Mouse (Mus musculus) MEL (cell line): ENCODE data around the gene Gm4131. TPM values are rescaled to one million over a fixed set of nuclear protein-coding genes. Genes with fewer than 3 reads are reported as not detected.

ENCODE experiments used
- DNase-seq: peaks from one replicate; pipeline ENCODE4 v3.0.0; 2011; ENCODE audit warnings: low read depth, low spot score
- H3K27ac ChIP-seq: 2 replicates; pipeline ENCODE4 v1.5.1; 2012; ENCODE audit warnings: low read depth, mild to moderate bottlenecking, control low read depth, low read length, moderate library complexity; ENCODE audit not compliant: control insufficient read depth
- H3K27me3 ChIP-seq, 2 experiments: fragments of 150-350 bp in 1 of 2; sonication (generic) in 1 of 2; 2 replicates each; pipeline ENCODE4 v1.6.1; 2012; ENCODE audit warnings: low read length in 2 of 2, mild to moderate bottlenecking in 2 of 2, improper control_type of control experiment in 1 of 2, moderate library complexity in 1 of 2; ENCODE audit not compliant: insufficient read depth in 2 of 2, control insufficient read depth in 1 of 2
- H3K36me3 ChIP-seq, 2 experiments: 2 replicates each; pipeline ENCODE4 v1.6.1; 2012 to 2014; ENCODE audit warnings: low read length in 2 of 2, improper control_type of control experiment in 1 of 2, inconsistent platforms in 1 of 2, mild to moderate bottlenecking in 1 of 2; ENCODE audit not compliant: insufficient read depth in 2 of 2, control insufficient read depth in 1 of 2
- H3K4me1 ChIP-seq, 2 experiments: fragments of 150-350 bp in 1 of 2; sonication (generic) in 1 of 2; 2 replicates each; pipeline ENCODE4 v1.6.1; 2012; ENCODE audit warnings: low read length in 2 of 2, improper control_type of control experiment in 1 of 2, mild to moderate bottlenecking in 1 of 2; ENCODE audit not compliant: insufficient read depth in 2 of 2, control insufficient read depth in 1 of 2
- H3K4me3 ChIP-seq, 2 experiments: fragments of 150-350 bp in 1 of 2; sonication (generic) in 1 of 2; 2 replicates each; pipeline ENCODE4 v1.5.1; 2012; ENCODE audit warnings: low read depth in 2 of 2, low read length in 2 of 2, mild to moderate bottlenecking in 2 of 2, moderate library complexity in 2 of 2, control low read depth in 1 of 2, improper control_type of control experiment in 1 of 2; ENCODE audit not compliant: control insufficient read depth in 1 of 2, insufficient read depth in 1 of 2
- H3K79me2 ChIP-seq: 2 replicates; pipeline ENCODE4 v1.6.1; 2012; ENCODE audit warnings: mild to moderate bottlenecking, low read length, moderate library complexity; ENCODE audit not compliant: control insufficient read depth, poor library complexity, insufficient read depth
- H3K9ac ChIP-seq: 2 replicates; pipeline ENCODE4 v1.6.1; 2012; ENCODE audit warnings: low read depth, mild to moderate bottlenecking, control low read depth, low read length, moderate library complexity; ENCODE audit not compliant: control insufficient read depth, poor library complexity, severe bottlenecking
- H3K9me3 ChIP-seq: fragments of 150-350 bp; sonication (generic); replicated peaks from 2 replicates; pipeline ENCODE4 v1.6.1; 2012; ENCODE audit warnings: mild to moderate bottlenecking, low read length, improper control_type of control experiment, moderate library complexity; ENCODE audit not compliant: insufficient read depth
- BHLHE40 ChIP-seq: IDR thresholded peaks from 2 replicates; pipeline ENCODE4 v1.6.1; 2012; ENCODE audit warnings: low read depth, mild to moderate bottlenecking, inconsistent platforms, low read length, improper control_type of control experiment, borderline replicate concordance
- CHD1 ChIP-seq: IDR thresholded peaks from 2 replicates; pipeline ENCODE4 v1.6.1; 2012; ENCODE audit warnings: low read depth, mild to moderate bottlenecking, inconsistent platforms, low read length, improper control_type of control experiment
- CTCF ChIP-seq, 3 experiments: IDR thresholded peaks in 2 of 3; conservative IDR thresholded peaks in 1 of 3; 2 replicates each; pipeline ENCODE4 v1.5.1; 2011 to 2012; ENCODE audit warnings: low read length in 3 of 3, low read depth in 2 of 3, mild to moderate bottlenecking in 2 of 3, improper control_type of control experiment in 1 of 3, inconsistent platforms in 1 of 3, mixed read lengths in 1 of 3, moderate library complexity in 1 of 3; ENCODE audit not compliant: control insufficient read depth in 1 of 3, insufficient read depth in 1 of 3, poor library complexity in 1 of 3, severe bottlenecking in 1 of 3
- ELF1 ChIP-seq: IDR thresholded peaks from 2 replicates; pipeline ENCODE4 v1.6.1; 2014; ENCODE audit warnings: low read depth, mild to moderate bottlenecking, inconsistent platforms, low read length, improper control_type of control experiment, moderate library complexity
- EP300 ChIP-seq, 2 experiments: IDR thresholded peaks; 2 replicates each; pipeline ENCODE4 v1.6.1; 2011; ENCODE audit warnings: improper control_type of control experiment in 2 of 2, low read length in 2 of 2, low read depth in 1 of 2, mild to moderate bottlenecking in 1 of 2
- ETS1 ChIP-seq: IDR thresholded peaks from 2 replicates; pipeline ENCODE4 v1.6.1; 2012; ENCODE audit warnings: low read depth, mild to moderate bottlenecking, inconsistent platforms, low read length, improper control_type of control experiment, moderate library complexity
- KAT2A ChIP-seq: conservative IDR thresholded peaks from 2 replicates; pipeline ENCODE4 v1.6.1; 2012; ENCODE audit warnings: low read depth, low read length, improper control_type of control experiment, inconsistent platforms
- MAFK ChIP-seq: IDR thresholded peaks from 2 replicates; pipeline ENCODE4 v1.6.1; 2011; ENCODE audit warnings: low read depth, mild to moderate bottlenecking, low read length, improper control_type of control experiment, borderline replicate concordance
- MAZ ChIP-seq: IDR thresholded peaks from 2 replicates; pipeline ENCODE4 v1.6.1; 2012; ENCODE audit warnings: low read depth, mild to moderate bottlenecking, inconsistent platforms, low read length, improper control_type of control experiment
- MEF2A ChIP-seq: IDR thresholded peaks from 2 replicates; pipeline ENCODE4 v1.6.1; 2014; ENCODE audit warnings: low read depth, mild to moderate bottlenecking, inconsistent platforms, low read length, improper control_type of control experiment; ENCODE audit not compliant: poor library complexity, insufficient replicate concordance, severe bottlenecking; ENCODE audit errors: extremely low read depth
- MYB ChIP-seq: IDR thresholded peaks from 2 replicates; pipeline ENCODE4 v1.6.1; 2011; ENCODE audit warnings: mild to moderate bottlenecking, low read depth, low read length, improper control_type of control experiment
- NELFE ChIP-seq: IDR thresholded peaks from 2 replicates; pipeline ENCODE4 v1.6.1; 2011; ENCODE audit warnings: low read depth, low read length, improper control_type of control experiment
- NRF1 ChIP-seq: IDR thresholded peaks from 2 replicates; pipeline ENCODE4 v1.6.1; 2014; ENCODE audit warnings: low read depth, mild to moderate bottlenecking, inconsistent platforms, low read length, improper control_type of control experiment, moderate library complexity; ENCODE audit not compliant: poor library complexity, insufficient read depth, severe bottlenecking
- POLR2A ChIP-seq, 2 experiments: IDR thresholded peaks; 2 replicates each; pipeline ENCODE4 v1.6.1; 2011 to 2012; ENCODE audit warnings: low read length in 2 of 2, mild to moderate bottlenecking in 2 of 2, control low read depth in 1 of 2, improper control_type of control experiment in 1 of 2, low read depth in 1 of 2, moderate library complexity in 1 of 2; ENCODE audit not compliant: control insufficient read depth in 1 of 2, insufficient read depth in 1 of 2, poor library complexity in 1 of 2
- POLR2AphosphoS2 ChIP-seq: IDR thresholded peaks from 2 replicates; pipeline ENCODE4 v1.6.1; 2011; ENCODE audit warnings: low read length, improper control_type of control experiment
- SMC3 ChIP-seq: IDR thresholded peaks from 2 replicates; pipeline ENCODE4 v1.6.1; 2011; ENCODE audit warnings: low read depth, low read length, improper control_type of control experiment
- TAL1 ChIP-seq: IDR thresholded peaks from 2 replicates; pipeline ENCODE4 v1.6.1; 2012; ENCODE audit warnings: mild to moderate bottlenecking, inconsistent platforms, low read length, moderate library complexity, mixed read lengths
- TBP ChIP-seq: IDR thresholded peaks from 2 replicates; pipeline ENCODE4 v1.8.0; 2011; ENCODE audit warnings: low read depth, low read length, improper control_type of control experiment
- TCF12 ChIP-seq: IDR thresholded peaks from 2 replicates; pipeline ENCODE4 v1.6.1; 2014; ENCODE audit warnings: low read depth, mild to moderate bottlenecking, inconsistent platforms, low read length, improper control_type of control experiment, moderate library complexity
- USF1 ChIP-seq: IDR thresholded peaks from 2 replicates; pipeline ENCODE4 v1.6.1; 2014; ENCODE audit warnings: low read depth, mild to moderate bottlenecking, inconsistent platforms, low read length, improper control_type of control experiment, moderate library complexity
- ZC3H11A ChIP-seq: IDR thresholded peaks from 2 replicates; pipeline ENCODE4 v1.6.1; 2012; ENCODE audit warnings: low read depth, mild to moderate bottlenecking, inconsistent platforms, low read length, improper control_type of control experiment
- ZKSCAN1 ChIP-seq: IDR thresholded peaks from 2 replicates; pipeline ENCODE4 v1.6.1; 2012; ENCODE audit warnings: low read depth, mild to moderate bottlenecking, inconsistent platforms, low read length, improper control_type of control experiment, moderate library complexity
- ZMIZ1 ChIP-seq: IDR thresholded peaks from 2 replicates; pipeline ENCODE4 v1.6.1; 2012; ENCODE audit warnings: low read depth, mild to moderate bottlenecking, inconsistent platforms, low read length, improper control_type of control experiment, moderate library complexity
- polyA plus RNA-seq, 2 experiments: library from polyadenylated mRNA; stranded (reverse) in 1 of 2; unstranded in 1 of 2; fragments of >175 nt in 1 of 2; fragments of >200 nt in 1 of 2; gene quantifications; 2 replicates each; pipeline versions ENCODE4 v1.2.1 to v1.2.4; 2012; ENCODE audit warnings: low replicate concordance in 2 of 2, low read depth in 1 of 2; ENCODE audit not compliant: insufficient read length in 2 of 2, insufficient read depth in 1 of 2, missing spikeins in 1 of 2
- total RNA-seq: library from RNA; depleted of rRNA; stranded (reverse); fragments of 300-350 nt; gene quantifications from 2 replicates; pipeline ENCODE4 v1.2.3, GENCODE M21; 2012

Gene Gm4131
- total and polyA plus RNA-seq, 3 experiments: not detected

DNA sequence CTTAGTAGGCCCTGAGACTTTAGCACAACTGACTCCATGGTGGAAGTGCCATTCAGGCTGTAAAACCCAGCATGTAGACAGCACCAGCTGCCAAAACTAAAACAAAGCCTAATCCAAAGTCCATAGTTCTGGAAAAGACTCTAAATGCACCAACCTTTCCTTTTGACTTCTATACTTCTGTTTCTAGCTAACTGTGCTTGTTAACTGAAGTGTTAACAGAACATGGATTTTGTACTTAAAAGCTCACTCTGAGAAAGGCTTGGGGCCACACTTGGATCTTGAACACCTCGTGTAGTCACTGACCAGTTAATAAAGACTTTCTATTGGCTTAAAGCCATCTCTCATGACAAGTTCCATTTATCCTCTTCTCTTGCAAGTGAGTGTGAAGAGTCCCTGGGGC lies 123.8 kb downstream of the Gm4131 start:
- no peak for TF ChIP-seq MAFK
- TF ChIP-seq ELF1: no peak
- no peak for TF ChIP-seq NELFE
- no peak for TF ChIP-seq POLR2AphosphoS2
- no peak for TF ChIP-seq ETS1
- no peak for TF ChIP-seq CTCF (IDR thresholded peaks at IDR 0.05 in 2 of 3, conservative IDR thresholded peaks at IDR 0.05 in 1 of 3; ENCODE audit: control insufficient read depth in 1 of 3, insufficient read depth in 1 of 3, low read depth in 2 of 3, low read length in 3 of 3, poor library complexity in 1 of 3, severe bottlenecking in 1 of 3)
- no peak for DNase-seq
- H3K27me3 ChIP-seq: no peaks in the 10 kb centered on the region; a peak in 1 of 4 replicates
- H3K36me3 ChIP-seq: no peaks in the 10 kb centered on the region
- no peak overlapping the region for H3K9ac ChIP-seq
- H3K79me2 ChIP-seq: no peaks in the 10 kb centered on the region
- H3K9me3 ChIP-seq: no peaks in the 10 kb centered on the region
- no peak overlapping the region for H3K4me3 ChIP-seq
- H3K4me1 ChIP-seq: no peaks in the 10 kb centered on the region
- H3K27ac ChIP-seq: no peak overlapping the region

DNA sequence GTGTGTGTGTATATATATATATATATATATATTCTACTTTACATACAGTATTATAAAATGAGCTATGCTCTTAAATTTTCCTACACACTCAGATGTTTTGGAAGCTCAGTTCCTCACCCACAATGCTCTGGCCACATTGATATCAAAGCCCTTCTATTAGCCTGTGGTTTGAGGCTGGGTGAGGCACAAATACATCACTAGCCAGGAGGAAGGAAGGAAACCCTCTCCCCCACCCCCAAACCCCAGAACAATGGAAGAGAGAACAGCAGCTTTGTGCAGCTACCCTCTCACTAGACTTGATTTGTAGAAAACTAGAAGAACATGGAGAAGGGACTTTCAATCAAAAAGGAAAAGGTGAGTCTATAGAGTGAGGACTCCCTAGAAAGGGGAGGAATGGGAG lies 126.7 kb downstream of the Gm4131 start:
- TF ChIP-seq ZMIZ1 (no peak), POLR2AphosphoS2 (no peak), USF1 (no peak), KAT2A (no peak), POLR2A (IDR thresholded peaks at IDR 0.05; ENCODE audit: control insufficient read depth in 1 of 2, insufficient read depth in 1 of 2, low read depth in 1 of 2, low read length in 2 of 2, poor library complexity in 1 of 2) (no peak), ETS1 (no peak), BHLHE40 (no peak), MYB (no peak), ZKSCAN1 (no peak), TCF12 (no peak), ELF1 (no peak), SMC3 (no peak)
- TF ChIP-seq, all 39 proteins: peak for 0
- H3K36me3 ChIP-seq: no peaks in the 10 kb centered on the region

DNA sequence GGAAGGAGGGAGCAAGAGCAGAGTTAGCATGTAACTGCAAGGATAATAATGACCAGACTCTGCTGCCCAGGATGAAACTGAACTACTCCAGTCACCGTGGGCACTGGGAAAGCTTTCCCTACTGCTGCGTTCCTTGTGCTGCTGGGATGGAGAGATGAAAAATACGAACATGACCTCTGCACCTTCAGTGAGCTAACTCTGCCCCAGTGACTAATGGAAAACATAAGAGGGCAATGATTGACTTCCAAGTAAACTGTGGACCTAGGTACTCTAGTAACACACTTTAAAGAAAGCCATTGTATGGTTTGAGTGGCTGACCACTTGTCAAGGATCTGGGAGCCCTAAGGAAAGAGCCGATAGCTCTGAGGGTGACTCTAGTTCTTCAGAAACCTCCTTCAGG lies 128.5 kb downstream of the Gm4131 start:
- no peak for DNase-seq
- no peak overlapping the region for H3K4me3 ChIP-seq
- no peak overlapping the region for H3K9ac ChIP-seq
- H3K27ac ChIP-seq: no peak overlapping the region
- H3K4me1 ChIP-seq: no peaks in the 10 kb centered on the region
- no peak for TF ChIP-seq NRF1
- TF ChIP-seq MAZ: no peak
- TF ChIP-seq ZC3H11A: no peak
- TF ChIP-seq MYB: no peak
- TF ChIP-seq EP300 (IDR thresholded peaks at IDR 0.05; ENCODE audit: low read depth in 1 of 2, low read length in 2 of 2): no peak
- TF ChIP-seq TBP: no peak
- no peak for TF ChIP-seq MEF2A
- TF ChIP-seq ZKSCAN1: no peak
- no peak for TF ChIP-seq CHD1
- no peak for TF ChIP-seq ETS1
- TF ChIP-seq TAL1: no peak
- H3K36me3 ChIP-seq: no peaks in the 10 kb centered on the region
- no peaks in the 10 kb centered on the region; a peak in 1 of 4 replicates for H3K27me3 ChIP-seq
- H3K79me2 ChIP-seq: no peaks in the 10 kb centered on the region
- no peaks in the 10 kb centered on the region for H3K9me3 ChIP-seq

More for the DNA sequence above, 126.7 kb downstream of the Gm4131 start:
- Histone ChIP-seq H3K79me2 (no peaks in the 10 kb centered on the region), H3K27me3 (no peaks in the 10 kb centered on the region; a peak in 1 of 4 replicates), H3K4me3 (no peak overlapping the region), H3K9me3 (no peaks in the 10 kb centered on the region), H3K4me1 (no peaks in the 10 kb centered on the region), H3K27ac (no peak overlapping the region), H3K9ac (no peak overlapping the region)
- no peak for DNase-seq
